Mouse (Mus musculus) midbrain, embryonic 16.5 days (tissue): Measurements from ENCODE around the gene Fam173b. TPM values are rescaled to one million over a fixed set of nuclear protein-coding genes. Genes with fewer than 3 reads are reported as not detected.
"Not testable (repeated sequence)": the region's sequence is repeated elsewhere in the genome, so short reads cannot be mapped to it uniquely, and the experiment has no call there.

ENCODE experiments used
- ATAC-seq: fragments of 200-750 bp; cut with Nextera tagmentation; 2 replicates; pipeline ENCODE4 v1.8.0; 2017; ENCODE audit warnings: moderate TSS enrichment
- H3K27ac ChIP-seq: fragments of 300-500 bp; sonication (generic); 2 replicates; pipeline ENCODE4 v1.5.1; 2014; ENCODE audit warnings: mild to moderate bottlenecking, low read length, mixed read lengths
- H3K27me3 ChIP-seq: fragments of 300-500 bp; sonication (generic); 2 replicates; pipeline ENCODE4 v1.6.1; 2014; ENCODE audit warnings: low read depth, low read length, mixed read lengths; ENCODE audit not compliant: control insufficient read depth, insufficient read depth
- H3K36me3 ChIP-seq: fragments of 300-500 bp; sonication (generic); 2 replicates; pipeline ENCODE4 v1.6.1; 2014; ENCODE audit warnings: mild to moderate bottlenecking, low read length, moderate library complexity, mixed read lengths; ENCODE audit not compliant: control insufficient read depth, insufficient read depth
- H3K4me1 ChIP-seq: fragments of 300-500 bp; sonication (generic); 2 replicates; pipeline ENCODE4 v1.6.1; 2014; ENCODE audit warnings: mild to moderate bottlenecking, low read length, mixed read lengths; ENCODE audit not compliant: control insufficient read depth, insufficient read depth
- H3K4me2 ChIP-seq: fragments of 300-500 bp; sonication (generic); 2 replicates; pipeline ENCODE4 v1.6.1; 2014; ENCODE audit warnings: mild to moderate bottlenecking, low read length, mixed read lengths
- H3K4me3 ChIP-seq: fragments of 300-500 bp; sonication (generic); 2 replicates; pipeline ENCODE4 v1.5.1; 2014; ENCODE audit warnings: low read depth, mild to moderate bottlenecking, low read length, moderate library complexity, mixed read lengths
- H3K9ac ChIP-seq: fragments of 300-500 bp; sonication (generic); 2 replicates; pipeline ENCODE4 v1.6.1; 2014; ENCODE audit warnings: low read depth, low read length, mixed read lengths
- H3K9me3 ChIP-seq: fragments of 300-500 bp; sonication (generic); replicated peaks from 2 replicates; pipeline ENCODE4 v1.6.1; 2014; ENCODE audit warnings: mild to moderate bottlenecking, low read length, mixed read lengths; ENCODE audit not compliant: control insufficient read depth, poor library complexity, severe bottlenecking
- WGBS: fragments of 180-500 bp; shearing (Covaris S2); extraction: QIAGEN DNeasy Blood & Tissue Kit; methylation state at CpG from one replicate; pipeline ENCODE4 v1.1.7; 2014; 5-methylcytosine and 5-hydroxymethylcytosine counted together
- polyA plus RNA-seq: library from polyadenylated mRNA; unstranded; fragments of >200 nt; fragmentation: Nextera tagmentation; extraction: Ambion mirVana; gene quantifications from 2 replicates; pipeline ENCODE4 v1.2.1, GENCODE M21; 2015

Gene Fam173b
- polyA plus RNA-seq, 1 experiment from 2014 or later, result 9.3 TPM

DNA sequence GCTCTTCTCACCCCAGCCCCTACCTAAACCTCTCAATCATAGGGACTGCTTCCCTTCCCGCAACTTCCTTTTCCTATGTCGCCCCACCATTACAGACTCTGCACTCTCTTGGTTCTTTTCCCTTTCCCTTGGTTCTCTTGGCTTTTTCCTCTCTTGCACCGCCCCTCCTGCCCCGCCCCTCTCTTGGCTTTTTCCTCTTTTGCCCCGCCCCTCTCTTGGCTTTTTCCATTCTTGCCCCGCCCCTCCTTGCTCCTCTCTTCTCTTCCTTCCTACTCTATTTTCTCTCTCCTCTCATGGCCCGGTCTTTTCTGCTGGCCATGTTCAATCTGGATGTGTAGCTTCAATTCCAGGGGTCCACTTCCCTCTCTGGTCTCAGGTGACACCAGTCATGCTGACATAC is 34.2 kb upstream of the Fam173b start:
- H3K4me1 ChIP-seq, result no peaks in the 10 kb centered on the region; the same call in 1 of the 2 replicates
- no peak overlapping the region for H3K27ac ChIP-seq
- no peaks in the 10 kb centered on the region for H3K27me3 ChIP-seq
- no peak overlapping the region for H3K4me2 ChIP-seq
- H3K9ac ChIP-seq, result no peak overlapping the region
- H3K4me3 ChIP-seq, result no peak overlapping the region
- H3K9me3 ChIP-seq, result no peaks in the 10 kb centered on the region
- 72% methylated on average over 7 of the region's 7 CpGs for WGBS
- H3K36me3 ChIP-seq, result no peaks in the 10 kb centered on the region
- ATAC-seq, result no peak

DNA sequence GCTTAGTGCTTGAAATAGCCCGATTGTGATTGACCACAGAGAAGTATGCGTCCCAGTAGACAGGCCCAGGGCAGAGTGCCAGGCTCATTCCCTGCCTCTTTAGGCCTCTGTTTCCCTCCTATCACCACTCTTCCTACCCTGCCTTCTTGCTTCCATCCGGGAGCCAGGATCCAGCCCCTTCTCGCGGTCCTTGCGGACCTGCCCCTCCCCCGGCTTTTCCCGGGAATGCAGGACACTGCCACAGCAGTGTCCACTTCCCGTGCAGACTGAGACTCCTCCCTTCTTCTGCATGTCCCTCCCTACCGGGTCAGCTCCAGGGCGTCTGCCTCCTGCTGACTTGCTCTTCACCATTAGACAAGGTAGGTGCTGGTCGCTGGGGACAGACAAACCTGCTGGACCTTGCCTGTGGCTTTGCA is 33.1 kb upstream of the Fam173b start:
- Histone ChIP-seq H3K4me1 (no peaks in the 10 kb centered on the region; the same call in 1 of the 2 replicates), H3K9ac (no peak overlapping the region), H3K36me3 (no peaks in the 10 kb centered on the region), H3K4me3 (no peak overlapping the region), H3K9me3 (no peaks in the 10 kb centered on the region), H3K4me2 (no peak overlapping the region), H3K27ac (no peak overlapping the region), H3K27me3 (no peaks in the 10 kb centered on the region)
- ATAC-seq, result no peak
- WGBS, result 25% methylated on average over 12 of the region's 12 CpGs

DNA sequence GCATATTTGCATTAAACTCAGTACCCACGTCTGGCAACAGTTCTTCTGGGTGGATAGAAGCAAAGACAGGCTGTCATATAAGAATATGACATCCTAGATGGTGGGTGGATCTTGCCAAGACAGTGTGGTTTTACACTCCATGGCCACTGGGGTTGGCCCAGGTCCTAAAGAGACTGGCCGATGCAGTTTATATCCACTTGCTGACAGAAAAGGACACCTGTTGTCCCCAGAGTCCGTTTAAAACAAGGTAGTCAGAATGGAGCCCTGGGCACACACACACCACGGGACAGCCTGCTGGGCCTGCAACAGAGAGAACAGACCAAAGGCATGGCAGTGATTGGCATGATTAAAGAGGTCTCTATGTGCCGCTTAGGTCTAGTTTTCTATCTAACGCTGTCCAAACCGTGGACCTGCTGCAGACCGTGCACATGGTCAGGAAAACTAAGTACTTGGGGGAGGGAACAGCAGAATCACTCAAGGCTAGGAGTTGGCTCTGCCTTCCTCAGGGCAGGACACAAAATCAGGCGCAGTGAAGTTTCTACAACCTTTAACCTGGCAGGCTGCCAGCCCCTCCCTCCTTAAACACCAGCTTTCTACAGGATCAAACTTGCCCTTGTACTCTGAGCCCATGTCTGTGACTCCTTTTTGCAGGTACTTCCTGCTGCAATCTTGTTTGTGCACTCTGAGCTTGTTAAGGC is 32.2 kb upstream of the Fam173b start:
- WGBS, result 73% methylated on average over 9 of the region's 9 CpGs
- no peak for ATAC-seq

DNA sequence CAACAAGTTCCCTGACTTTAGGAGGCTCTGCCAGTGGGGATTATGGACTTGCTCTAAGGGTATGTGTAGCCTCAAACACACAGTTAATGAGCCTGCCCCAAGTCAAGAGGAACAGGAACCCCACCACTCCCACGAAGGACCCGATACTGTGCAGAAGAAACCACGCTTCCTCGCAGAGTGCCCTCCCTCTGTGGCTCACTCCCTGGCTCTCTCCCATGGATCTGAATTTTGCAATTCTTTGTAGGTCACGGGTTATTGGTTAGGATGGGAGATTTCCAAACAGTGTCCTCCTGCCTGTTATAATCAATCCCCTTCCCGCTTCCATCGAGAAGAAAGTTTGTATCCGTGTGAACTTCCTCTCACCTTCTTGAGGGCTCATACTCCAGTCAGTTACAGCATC is 30.7 kb upstream of the Fam173b start:
- ATAC-seq, result no peak
- WGBS, result 93% methylated on average over 8 of the region's 8 CpGs
- no peaks in the 10 kb centered on the region for H3K36me3 ChIP-seq
- H3K4me2 ChIP-seq, result no peak overlapping the region
- H3K27me3 ChIP-seq, result no peaks in the 10 kb centered on the region
- H3K27ac ChIP-seq, result no peak overlapping the region
- no peak overlapping the region for H3K4me3 ChIP-seq
- no peaks in the 10 kb centered on the region for H3K4me1 ChIP-seq
- no peaks in the 10 kb centered on the region for H3K9me3 ChIP-seq
- H3K9ac ChIP-seq, result no peak overlapping the region

More for the DNA sequence above, 32.2 kb upstream of the Fam173b start:
- no peaks in the 10 kb centered on the region for H3K36me3 ChIP-seq
- H3K9me3 ChIP-seq, result no peaks in the 10 kb centered on the region
- no peak overlapping the region for H3K4me3 ChIP-seq
- H3K27ac ChIP-seq, result no peak overlapping the region
- H3K9ac ChIP-seq, result no peak overlapping the region
- H3K4me2 ChIP-seq, result no peak overlapping the region
- H3K4me1 ChIP-seq, result no peaks in the 10 kb centered on the region; the same call in 1 of the 2 replicates
- H3K27me3 ChIP-seq, result no peaks in the 10 kb centered on the region

DNA sequence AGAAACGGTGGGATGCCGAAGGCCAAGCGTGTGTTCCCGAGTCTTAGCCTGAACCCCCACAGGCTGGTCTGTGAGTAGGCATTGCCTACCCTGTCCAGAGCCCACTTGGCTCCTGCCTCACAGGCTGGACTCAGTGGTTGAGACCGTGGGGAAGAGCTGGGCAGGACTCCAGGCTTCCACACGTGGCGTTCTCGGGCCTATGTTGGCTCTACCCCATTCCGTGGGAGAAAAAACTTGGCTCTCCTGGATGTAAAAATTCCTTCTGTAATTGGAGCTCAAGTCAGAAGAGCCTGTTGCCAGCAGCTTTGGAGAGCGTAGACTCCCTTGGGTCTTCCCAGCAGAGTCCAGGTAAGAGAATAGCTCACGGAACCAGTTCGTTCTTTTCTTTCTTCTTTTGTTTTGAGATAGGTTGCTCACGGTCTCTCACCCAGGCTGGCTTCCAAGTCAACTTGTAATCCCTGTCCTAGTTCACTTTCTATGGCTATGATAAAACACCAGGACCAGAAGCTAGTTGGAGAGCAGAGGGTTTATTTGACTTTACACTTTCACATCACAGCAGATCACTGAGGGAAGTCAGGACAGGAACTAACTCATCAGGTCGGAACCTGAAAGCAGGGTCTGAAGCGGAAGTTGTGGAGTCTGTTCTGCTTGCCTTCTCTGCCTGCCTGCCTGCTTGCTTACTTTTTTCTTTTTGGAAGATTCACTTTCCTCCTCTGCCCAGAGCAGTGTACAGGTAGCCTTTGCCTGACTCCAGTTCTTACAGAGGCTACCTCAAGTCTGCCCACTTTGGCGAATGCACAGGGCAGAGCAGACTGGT is 29.5 kb upstream of the Fam173b start:
- H3K4me1 ChIP-seq, result no peaks in the 10 kb centered on the region
- H3K9me3 ChIP-seq, result no peaks in the 10 kb centered on the region
- no peaks in the 10 kb centered on the region for H3K36me3 ChIP-seq
- H3K4me2 ChIP-seq, result no peak overlapping the region
- no peak for ATAC-seq
- no peak overlapping the region for H3K4me3 ChIP-seq
- 83% methylated on average over 16 of the region's 16 CpGs for WGBS
- no peaks in the 10 kb centered on the region for H3K27me3 ChIP-seq
- no peak overlapping the region for H3K27ac ChIP-seq
- no peak overlapping the region for H3K9ac ChIP-seq

DNA sequence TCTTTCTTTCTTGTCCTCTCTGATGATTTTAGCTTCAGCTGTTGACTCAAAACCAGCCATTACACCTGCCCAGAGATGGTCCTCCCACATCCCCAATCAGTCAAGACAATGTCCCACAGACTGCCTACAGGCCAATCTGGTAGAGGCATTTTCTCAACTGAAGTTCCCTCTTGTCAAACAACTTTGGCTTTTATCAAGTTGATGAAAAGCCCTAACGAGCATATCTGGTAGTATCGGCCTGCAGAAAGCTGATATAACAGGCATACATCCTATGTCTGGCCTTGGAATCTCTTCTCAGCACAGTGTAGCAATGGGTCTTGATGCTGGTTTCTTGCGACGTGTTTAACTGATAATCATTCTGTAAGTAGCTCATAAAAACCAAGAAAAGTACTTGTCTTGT is 28.4 kb upstream of the Fam173b start:
- ATAC-seq, result no peak
- Histone ChIP-seq H3K4me3 (no peak overlapping the region), H3K9ac (no peak overlapping the region), H3K4me1 (no peaks in the 10 kb centered on the region), H3K36me3 (no peaks in the 10 kb centered on the region), H3K27me3 (no peaks in the 10 kb centered on the region), H3K9me3 (no peaks in the 10 kb centered on the region), H3K27ac (no peak overlapping the region), H3K4me2 (no peak overlapping the region)
- WGBS, result 89% methylated on average over 4 of the region's 4 CpGs

DNA sequence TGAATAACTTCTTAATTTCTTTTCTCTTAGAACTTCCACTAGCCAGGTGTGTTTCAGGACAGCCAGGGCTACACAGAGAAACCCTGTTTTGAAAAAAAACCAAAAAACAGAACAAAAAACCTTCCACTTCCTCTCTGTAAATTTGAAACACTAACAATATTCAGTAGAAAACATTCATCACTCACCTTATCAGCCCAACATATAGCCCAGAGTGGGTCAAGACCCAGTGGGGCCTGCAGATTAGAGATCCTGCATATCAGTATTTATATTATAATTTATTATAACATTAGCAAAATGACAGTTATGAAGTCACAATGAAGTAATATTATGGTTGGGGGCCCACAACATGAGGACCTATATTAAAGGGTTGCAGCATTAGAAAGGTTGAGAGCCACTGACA is 28.0 kb upstream of the Fam173b start:
- no peak overlapping the region for H3K9ac ChIP-seq
- no peaks in the 10 kb centered on the region for H3K36me3 ChIP-seq
- no peak for ATAC-seq
- H3K9me3 ChIP-seq, result no peaks in the 10 kb centered on the region
- no peak overlapping the region for H3K4me3 ChIP-seq
- no peak overlapping the region for H3K27ac ChIP-seq
- no peak overlapping the region for H3K4me2 ChIP-seq
- no peaks in the 10 kb centered on the region for H3K4me1 ChIP-seq
- no peaks in the 10 kb centered on the region for H3K27me3 ChIP-seq

DNA sequence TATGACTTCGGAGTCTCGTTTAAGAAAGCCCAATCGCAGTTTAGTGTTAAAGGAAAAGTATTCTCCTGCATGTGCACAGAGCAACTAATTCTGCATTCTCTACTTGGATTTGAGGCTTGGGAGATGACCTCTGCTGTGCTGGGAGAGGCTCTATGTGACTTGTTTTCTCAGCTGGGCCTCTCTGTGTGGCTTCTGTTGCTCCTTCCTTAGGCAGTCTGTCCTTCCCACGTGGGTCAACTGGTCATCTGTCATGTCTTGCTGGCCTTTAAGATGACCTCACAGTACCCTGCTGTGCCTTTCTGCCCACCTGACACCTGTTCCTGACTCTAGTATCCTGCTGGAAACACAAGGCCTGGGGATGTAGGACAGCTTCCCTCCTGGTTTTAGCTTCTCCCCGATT is 25.6 kb upstream of the Fam173b start:
- no peaks in the 10 kb centered on the region for H3K27me3 ChIP-seq
- ATAC-seq, result no peak
- H3K9ac ChIP-seq, result no peak overlapping the region
- no peaks in the 10 kb centered on the region for H3K9me3 ChIP-seq
- H3K4me1 ChIP-seq, result no peaks in the 10 kb centered on the region
- WGBS, result 79% methylated on average over 5 of the region's 5 CpGs
- H3K4me2 ChIP-seq, result no peak overlapping the region
- no peak overlapping the region for H3K4me3 ChIP-seq
- no peaks in the 10 kb centered on the region for H3K36me3 ChIP-seq
- H3K27ac ChIP-seq, result no peak overlapping the region

DNA sequence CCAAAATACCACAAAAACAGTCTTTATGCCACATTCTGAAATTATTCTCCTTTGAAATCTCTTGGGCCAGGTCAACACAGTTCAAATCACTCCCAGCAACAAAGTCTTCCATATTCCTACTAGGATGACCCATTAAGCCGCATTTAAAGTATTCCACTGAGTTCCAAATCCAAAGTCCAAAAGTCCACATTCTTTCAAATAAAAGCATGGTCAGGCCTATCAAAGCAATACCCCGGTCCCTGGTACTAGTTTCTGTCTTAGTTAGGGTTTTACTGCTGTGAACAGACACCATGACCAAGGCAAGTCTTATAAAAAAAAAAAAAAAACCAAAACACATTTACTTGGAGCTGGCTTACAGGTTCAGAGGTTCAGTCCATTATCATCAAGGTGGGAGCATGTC is 20.6 kb upstream of the Fam173b start:
- not testable (repeated sequence) for H3K9ac ChIP-seq, H3K27me3 ChIP-seq, H3K36me3 ChIP-seq, H3K9me3 ChIP-seq, H3K4me1 ChIP-seq, H3K27ac ChIP-seq, ATAC-seq, H3K4me3 ChIP-seq, H3K4me2 ChIP-seq
- 97% methylated on average over 2 of the region's 2 CpGs for WGBS
